Mouse (Mus musculus) hindbrain, embryonic 12.5 days (tissue): Measurements from ENCODE around the gene Mmp17. TPM values are rescaled to one million over a fixed set of nuclear protein-coding genes. Genes with fewer than 3 reads are reported as not detected.

Source experiments
- ATAC-seq: fragments of 200-750 bp; cut with Nextera tagmentation; 2 replicates; pipeline ENCODE4 v1.8.0; 2017; ENCODE audit warnings: moderate TSS enrichment; ENCODE audit not compliant: low FRiP score
- H3K27ac ChIP-seq: fragments of 300-500 bp; sonication (generic); 2 replicates; pipeline ENCODE4 v1.5.1; 2016; ENCODE audit warnings: mild to moderate bottlenecking
- H3K27me3 ChIP-seq: fragments of 300-500 bp; sonication (generic); 2 replicates; pipeline ENCODE4 v1.6.1; 2016; ENCODE audit warnings: mild to moderate bottlenecking
- H3K36me3 ChIP-seq: fragments of 300-500 bp; sonication (generic); 2 replicates; pipeline ENCODE4 v1.6.1; 2016; ENCODE audit warnings: mild to moderate bottlenecking
- H3K4me1 ChIP-seq: fragments of 300-500 bp; sonication (generic); 2 replicates; pipeline ENCODE4 v1.6.1; 2016
- H3K4me2 ChIP-seq: fragments of 300-500 bp; sonication (generic); replicated peaks from 2 replicates; pipeline ENCODE4 v1.6.1; 2016; ENCODE audit warnings: mild to moderate bottlenecking
- H3K4me3 ChIP-seq: fragments of 300-500 bp; sonication (generic); 2 replicates; pipeline ENCODE4 v1.5.1; 2016; ENCODE audit warnings: mild to moderate bottlenecking
- H3K9ac ChIP-seq: fragments of 300-500 bp; sonication (generic); 2 replicates; pipeline ENCODE4 v1.6.1; 2016; ENCODE audit warnings: mild to moderate bottlenecking, moderate library complexity
- H3K9me3 ChIP-seq: fragments of 300-500 bp; sonication (generic); replicated peaks from 2 replicates; pipeline ENCODE4 v1.6.1; 2016; ENCODE audit warnings: mild to moderate bottlenecking
- WGBS: fragments of 180-500 bp; shearing (Covaris S2); methylation state at CpG from one replicate; pipeline ENCODE4 v1.1.7; 2016; 5-methylcytosine and 5-hydroxymethylcytosine counted together
- polyA plus RNA-seq: library from polyadenylated mRNA; unstranded; fragments of >200 nt; fragmentation: Nextera tagmentation; extraction: Ambion mirVana; gene quantifications from 2 replicates; pipeline ENCODE4 v1.2.1, GENCODE M21; 2016

Mmp17 gene
- polyA plus RNA-seq, 1 experiment from 2014 or later = 8.5 TPM

DNA sequence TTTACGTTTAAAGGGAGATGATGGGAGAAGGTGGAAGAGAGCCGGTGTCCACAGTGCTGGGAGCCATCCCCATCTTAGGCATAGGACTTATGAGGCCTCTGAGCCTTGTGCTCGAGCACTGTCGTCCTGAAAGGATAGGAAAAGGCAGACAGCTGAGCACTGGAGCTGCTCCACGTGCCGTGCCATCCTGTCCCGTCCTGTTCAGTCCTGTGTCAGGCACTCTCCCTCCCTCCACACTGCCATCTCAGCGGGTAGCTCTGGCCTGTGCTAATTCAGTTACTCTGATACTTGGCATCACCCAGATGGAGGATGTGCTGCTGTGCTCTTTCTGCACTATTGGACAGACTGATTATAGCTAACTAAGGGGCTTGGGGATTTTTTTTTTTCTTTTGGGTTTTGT, 21.6 kb upstream of the Mmp17 start:
- Histone ChIP-seq H3K36me3 (peaks cover 85% of the 10 kb centered on the region), H3K27me3 (no peaks in the 10 kb centered on the region)
- 92% methylated on average over 8 of the region's 8 CpGs for WGBS

DNA sequence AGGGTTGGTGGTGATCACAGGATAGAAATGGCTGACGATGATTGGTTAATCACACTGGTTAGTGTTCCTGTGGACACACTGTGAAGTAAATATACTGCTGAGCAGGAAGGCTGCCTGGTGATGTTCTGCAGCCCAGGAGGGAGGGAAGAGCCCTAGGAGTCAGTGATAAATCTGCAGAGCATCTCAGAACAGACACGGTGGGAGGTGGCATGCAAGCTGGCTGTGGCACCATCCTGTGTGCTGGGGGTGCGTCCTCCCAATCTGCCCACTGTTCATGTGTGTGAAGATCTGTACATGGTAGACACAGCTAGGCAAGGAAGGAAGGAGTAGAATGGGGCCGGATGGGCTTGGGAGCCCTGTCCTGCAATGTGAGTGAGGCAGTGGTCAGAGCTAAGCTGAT, 15.4 kb upstream of the Mmp17 start:
- no peak overlapping the region for H3K4me3 ChIP-seq
- H3K27me3 ChIP-seq = no peaks in the 10 kb centered on the region
- 97% methylated on average over 4 of the region's 4 CpGs for WGBS
- H3K9me3 ChIP-seq = no peaks in the 10 kb centered on the region
- H3K4me2 ChIP-seq = no peak overlapping the region
- no peak overlapping the region for H3K27ac ChIP-seq
- peaks cover 83% of the 10 kb centered on the region for H3K36me3 ChIP-seq
- no peak for ATAC-seq
- no peak overlapping the region for H3K9ac ChIP-seq
- no peaks in the 10 kb centered on the region for H3K4me1 ChIP-seq

More for the DNA sequence above, 21.6 kb upstream of the Mmp17 start:
- Histone ChIP-seq H3K4me2 (no peak overlapping the region), H3K9me3 (no peaks in the 10 kb centered on the region), H3K27ac (no peak overlapping the region), H3K4me1 (no peaks in the 10 kb centered on the region), H3K9ac (no peak overlapping the region), H3K4me3 (no peak overlapping the region)
- no peak for ATAC-seq

- WGBS = 62% methylated on average over 12 of the region's 12 CpGs
- Histone ChIP-seq H3K4me1 (no peaks in the 10 kb centered on the region; the same call in 1 of the 2 replicates), H3K27me3 (peaks cover 32% of the 10 kb centered on the region), H3K27ac (no peak overlapping the region), H3K9ac (no peak overlapping the region), H3K4me2 (no peak overlapping the region), H3K36me3 (no peaks in the 10 kb centered on the region), H3K4me3 (no peak overlapping the region), H3K9me3 (no peaks in the 10 kb centered on the region)
- ATAC-seq = no peak
Measured at GRCm38 (mm10) chr5:129578201-129578600, 5.8 kb upstream of the Mmp17 start.

DNA sequence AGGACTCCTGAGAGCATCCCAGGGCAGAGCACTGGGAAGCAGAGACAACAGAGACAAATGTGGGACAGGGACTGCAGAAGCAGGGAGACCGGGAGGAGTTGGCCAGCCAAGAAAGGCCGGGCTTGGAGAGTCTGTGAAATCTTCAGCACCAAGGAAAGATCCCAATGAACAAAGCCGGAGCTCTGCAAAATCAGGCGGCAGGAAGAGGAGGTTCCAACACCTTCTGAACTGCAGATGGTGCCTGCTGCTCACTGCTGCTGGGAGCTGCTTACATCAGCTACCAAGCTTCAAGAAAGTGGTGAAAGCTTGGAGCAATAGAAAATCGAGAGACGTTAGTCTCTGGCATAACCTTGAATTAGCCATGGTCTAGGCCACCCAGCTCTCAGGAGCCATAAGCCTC, 3.9 kb upstream of the Mmp17 start:
- Histone ChIP-seq H3K4me1 (peaks cover 12% of the 10 kb centered on the region), H3K9me3 (no peaks in the 10 kb centered on the region), H3K36me3 (no peaks in the 10 kb centered on the region), H3K27me3 (peaks cover 42% of the 10 kb centered on the region), H3K27ac (no peak overlapping the region), H3K4me3 (no peak overlapping the region), H3K9ac (no peak overlapping the region), H3K4me2 (no peak overlapping the region)
- WGBS = 28% methylated on average over 6 of the region's 6 CpGs
- no peak for ATAC-seq

DNA sequence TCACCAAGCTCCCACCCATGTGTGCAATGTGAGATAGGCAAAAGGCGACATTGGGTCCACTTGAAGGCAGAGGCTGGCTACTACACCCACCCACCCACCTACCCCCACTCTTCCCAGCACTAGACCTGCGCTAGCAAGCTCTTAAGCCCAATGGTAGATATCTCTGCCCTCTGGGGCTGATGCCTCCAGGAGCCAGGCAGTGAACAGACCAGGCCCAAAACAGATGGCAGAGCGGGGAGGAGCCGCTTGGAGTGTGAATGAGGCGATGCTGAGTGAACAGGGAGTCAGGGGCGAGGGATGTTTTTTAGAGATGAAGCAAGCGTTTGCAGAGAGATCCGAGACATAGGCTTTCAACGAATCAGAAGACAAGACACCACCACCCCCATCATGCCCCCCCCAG, 3.4 kb upstream of the Mmp17 start:
- no peak for ATAC-seq
- no peak overlapping the region for H3K27ac ChIP-seq
- 78% methylated on average over 9 of the region's 9 CpGs for WGBS

DNA sequence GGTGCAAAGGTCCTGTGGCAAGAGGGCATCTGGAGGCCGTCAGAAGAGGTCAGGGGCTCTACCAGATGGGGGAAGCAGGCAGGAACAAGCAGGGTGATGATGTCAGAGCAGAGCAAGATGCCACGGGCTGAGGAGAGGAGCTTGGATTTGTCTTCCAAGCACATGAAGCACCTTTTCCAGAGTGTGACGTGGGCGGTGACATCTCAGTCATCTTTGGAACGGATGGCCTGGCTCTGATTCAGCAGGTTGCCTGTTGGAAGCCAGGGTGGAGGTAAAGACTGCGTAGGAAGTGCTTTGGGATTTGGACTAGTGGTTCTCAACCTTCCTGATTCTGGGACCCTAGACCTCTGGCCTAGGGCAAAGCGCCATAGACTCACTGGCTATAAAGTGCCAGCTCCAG, 3.0 kb upstream of the Mmp17 start:
- ATAC-seq = no peak
- no peak overlapping the region for H3K27ac ChIP-seq
- H3K36me3 ChIP-seq = no peaks in the 10 kb centered on the region
- no peak overlapping the region for H3K4me3 ChIP-seq
- H3K9me3 ChIP-seq = no peaks in the 10 kb centered on the region
- 68% methylated on average over 7 of the region's 7 CpGs for WGBS
- H3K9ac ChIP-seq = no peak overlapping the region
- peaks cover 50% of the 10 kb centered on the region for H3K27me3 ChIP-seq
- no peak overlapping the region for H3K4me2 ChIP-seq
- peaks cover 18% of the 10 kb centered on the region for H3K4me1 ChIP-seq

More for the DNA sequence above, 3.4 kb upstream of the Mmp17 start:
- Histone ChIP-seq H3K4me3 (no peak overlapping the region), H3K27me3 (peaks cover 47% of the 10 kb centered on the region), H3K9ac (no peak overlapping the region), H3K36me3 (no peaks in the 10 kb centered on the region), H3K9me3 (no peaks in the 10 kb centered on the region), H3K4me2 (no peak overlapping the region), H3K4me1 (peaks cover 17% of the 10 kb centered on the region)

GRCm38 (mm10) chr5:129583331-129583730, 638 bp upstream of the Mmp17 start:
- no peak overlapping the region for H3K27ac ChIP-seq
- no peaks in the 10 kb centered on the region for H3K36me3 ChIP-seq
- H3K9ac ChIP-seq = peak overlapping the region; percentile 83; the same call in 1 of the 2 replicates
- peak overlapping the region; percentile 65 for H3K4me3 ChIP-seq
- peaks cover 27% of the 10 kb centered on the region for H3K4me1 ChIP-seq
- peaks cover 51% of the 10 kb centered on the region for H3K27me3 ChIP-seq
- no peak; the same call in 1 of the 2 replicates for ATAC-seq
- 6% methylated on average over 12 of the region's 12 CpGs for WGBS
- H3K9me3 ChIP-seq = no peaks in the 10 kb centered on the region
- H3K4me2 ChIP-seq = peak overlapping the region; percentile 91

DNA sequence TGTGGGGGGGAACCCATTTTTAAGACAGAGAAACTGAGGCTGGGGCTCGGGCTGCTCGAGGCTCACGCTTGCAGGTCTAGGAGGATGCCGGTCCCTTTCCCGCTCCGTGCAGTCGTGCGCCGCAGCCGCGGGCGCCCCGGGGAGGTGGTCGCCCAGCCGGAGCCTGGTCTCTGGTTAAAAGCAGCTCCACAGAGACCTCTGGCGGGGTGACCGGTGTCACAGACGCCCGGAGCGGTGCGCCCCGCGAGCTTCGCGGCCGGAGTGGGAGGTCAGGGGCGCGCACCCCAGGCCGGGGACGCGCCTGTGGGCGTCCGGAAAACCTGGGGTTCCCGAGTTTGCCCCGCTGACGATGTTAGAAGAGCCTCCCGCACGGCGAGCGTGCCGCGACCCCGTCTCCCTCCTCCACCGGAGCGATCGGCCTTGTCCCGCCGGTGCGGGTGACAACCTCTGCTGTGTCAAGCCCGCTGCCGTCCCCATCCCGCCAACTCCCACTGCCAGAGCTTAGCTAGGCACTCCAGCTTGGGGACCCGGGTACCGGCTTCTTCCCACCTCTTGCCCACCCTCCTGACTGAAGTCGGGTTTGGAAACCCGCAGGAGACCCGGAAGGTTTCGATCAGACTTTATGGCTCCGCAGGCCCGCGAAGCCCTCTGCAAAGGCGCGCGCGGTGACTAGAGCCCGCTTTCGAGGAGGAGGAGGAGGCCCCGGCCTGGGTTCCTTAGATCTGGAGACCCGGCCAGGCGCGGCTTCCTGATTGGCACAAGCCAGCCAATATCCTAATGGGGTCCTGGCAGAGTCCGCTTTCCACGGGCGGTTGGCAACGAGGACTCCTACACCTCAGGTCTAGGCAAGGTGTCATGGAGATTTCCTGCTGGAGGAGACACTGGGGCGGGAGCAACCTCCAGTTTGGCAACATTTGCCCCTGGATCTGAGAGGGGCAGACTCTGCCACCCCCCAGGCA, 893 bp downstream of the Mmp17 start:
- peak; percentile 33 for ATAC-seq
- Histone ChIP-seq H3K4me1 (peaks cover 27% of the 10 kb centered on the region), H3K27me3 (peaks cover 56% of the 10 kb centered on the region), H3K9me3 (no peaks in the 10 kb centered on the region), H3K27ac (no peak overlapping the region), H3K9ac (peak overlapping the region; percentile 83), H3K36me3 (no peaks in the 10 kb centered on the region), H3K4me3 (peak overlapping the region; percentile 65), H3K4me2 (peak overlapping the region; percentile 91)
- under 1% methylated on average over 76 of the region's 76 CpGs for WGBS

- peak; percentile 73 for ATAC-seq
- H3K4me1 ChIP-seq = peaks cover 30% of the 10 kb centered on the region
- H3K27me3 ChIP-seq = peaks cover 45% of the 10 kb centered on the region
- H3K36me3 ChIP-seq = no peaks in the 10 kb centered on the region
- under 1% methylated on average over 17 of the region's 17 CpGs for WGBS
- peak overlapping the region; percentile 65 for H3K4me3 ChIP-seq
- peak overlapping the region; percentile 83 for H3K9ac ChIP-seq
- H3K9me3 ChIP-seq = no peaks in the 10 kb centered on the region
- peak overlapping the region; percentile 91 for H3K4me2 ChIP-seq
- peak overlapping the region; percentile 69; the same call in 1 of the 2 replicates for H3K27ac ChIP-seq
Measured at GRCm38 (mm10) chr5:129586016-129586415, 2.0 kb downstream of the Mmp17 start.

DNA sequence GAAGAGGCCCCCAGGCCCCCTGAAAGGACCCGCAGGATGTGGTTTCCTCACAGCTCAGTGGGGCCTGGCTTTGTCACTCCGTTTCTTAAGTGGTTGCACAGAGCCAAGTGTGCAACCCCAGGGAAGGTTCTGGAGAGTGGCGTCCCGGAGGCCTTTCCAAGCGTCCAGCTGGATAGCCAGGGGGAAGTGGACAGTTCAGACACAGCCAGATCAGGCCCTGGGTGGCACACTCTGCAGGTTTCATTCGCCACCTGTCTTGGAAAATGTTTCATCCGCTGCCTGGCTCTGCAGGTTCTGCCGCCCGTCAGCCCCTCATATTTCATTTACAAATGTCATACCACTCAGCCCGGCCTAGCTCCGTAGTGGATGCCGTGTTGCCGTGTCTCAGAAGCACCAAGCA, 2.5 kb downstream of the Mmp17 start:
- peak overlapping the region; percentile 91 for H3K4me2 ChIP-seq
- H3K27me3 ChIP-seq = peaks cover 45% of the 10 kb centered on the region
- H3K27ac ChIP-seq = peak overlapping the region; percentile 69; the same call in 1 of the 2 replicates
- H3K4me1 ChIP-seq = peaks cover 35% of the 10 kb centered on the region
- peak overlapping the region; percentile 65 for H3K4me3 ChIP-seq
- H3K36me3 ChIP-seq = no peaks in the 10 kb centered on the region
- no peaks in the 10 kb centered on the region for H3K9me3 ChIP-seq
- H3K9ac ChIP-seq = peak overlapping the region; percentile 52
- peak; percentile 14 for ATAC-seq
- 47% methylated on average over 13 of the region's 13 CpGs for WGBS

DNA sequence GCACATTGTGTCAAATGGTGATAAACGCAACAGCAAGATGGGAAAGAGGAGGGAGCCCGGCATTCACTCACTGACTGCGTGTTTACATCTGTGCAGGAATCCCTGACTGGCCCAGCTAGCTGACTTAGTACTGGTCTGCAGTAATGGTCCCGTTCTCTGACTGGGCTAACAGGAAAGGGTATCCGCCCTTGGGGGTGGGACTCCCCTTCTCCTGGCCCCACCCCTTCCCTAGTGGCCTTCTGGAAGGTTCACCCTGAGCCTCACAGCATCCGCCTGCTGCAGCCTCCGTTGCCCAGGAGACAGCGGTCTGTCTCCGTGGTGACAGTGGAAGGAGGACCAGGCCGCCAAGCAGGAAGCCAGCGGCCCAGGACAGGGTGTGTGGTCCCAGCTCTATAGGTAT, 6.9 kb downstream of the Mmp17 start:
- WGBS = 10% methylated on average over 11 of the region's 11 CpGs
- Histone ChIP-seq H3K4me2 (peak overlapping the region; percentile 19; the same call in 1 of the 2 replicates), H3K4me3 (no peak overlapping the region), H3K27ac (no peak overlapping the region), H3K4me1 (peaks cover 20% of the 10 kb centered on the region), H3K9me3 (no peaks in the 10 kb centered on the region), H3K9ac (no peak overlapping the region), H3K36me3 (no peaks in the 10 kb centered on the region), H3K27me3 (peaks cover 11% of the 10 kb centered on the region; the same call in 1 of the 2 replicates)
- peak; percentile 24; the same call in 1 of the 2 replicates for ATAC-seq

GRCm38 (mm10) chr5:129594116-129595114, 10.4 kb downstream of the Mmp17 start:
- 43% methylated on average over 19 of the region's 19 CpGs for WGBS
- ATAC-seq = no peak
- H3K27me3 ChIP-seq = peaks cover 5% of the 10 kb centered on the region; the same call in 1 of the 2 replicates
- no peaks in the 10 kb centered on the region for H3K9me3 ChIP-seq
- no peak overlapping the region for H3K4me3 ChIP-seq
- peaks cover 21% of the 10 kb centered on the region for H3K36me3 ChIP-seq
- H3K27ac ChIP-seq = no peak overlapping the region
- no peak overlapping the region for H3K9ac ChIP-seq
- H3K4me2 ChIP-seq = no peak overlapping the region
- H3K4me1 ChIP-seq = peaks cover 11% of the 10 kb centered on the region
